Mouse (Mus musculus) bone marrow, adult 2 months (tissue): ENCODE measurements at regions not wholly inside any gene's neighbourhood (a gene's known extent, or its start where the extent isn't known, plus 50 kb on each side); places are given as distances from the start of the nearest gene placed in this dataset.

Experiments used
- CTCF ChIP-seq: fragments of 200-500 bp; IDR thresholded peaks from 2 replicates; pipeline ENCODE4 v1.5.1; 2011; ENCODE audit warnings: low read length, control low read depth; ENCODE audit not compliant: control insufficient read depth, insufficient read depth
- POLR2A ChIP-seq: fragments of 200-500 bp; IDR thresholded peaks from 2 replicates; pipeline ENCODE4 v1.6.1; 2011; ENCODE audit warnings: low read depth, mild to moderate bottlenecking, control low read depth, low read length, borderline replicate concordance; ENCODE audit not compliant: control insufficient read depth

DNA sequence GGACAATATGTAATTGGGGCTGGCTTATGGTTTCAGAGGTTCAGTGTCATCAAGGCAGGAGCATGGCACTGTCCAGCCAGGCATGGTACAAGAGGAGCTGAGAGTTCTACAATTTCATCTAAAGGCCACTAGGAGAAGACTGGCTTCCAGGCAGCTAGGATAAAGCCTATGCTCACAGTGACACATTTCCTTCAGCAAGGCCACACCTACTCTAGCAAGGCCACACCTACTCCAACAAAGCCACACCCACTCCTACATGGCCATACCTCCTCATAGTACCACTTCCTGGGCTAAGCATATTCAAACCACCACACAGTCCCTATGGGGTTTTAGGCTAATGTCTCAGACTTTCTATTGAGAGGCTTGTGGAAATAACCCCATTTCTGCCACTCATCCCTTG lies 285.1 kb downstream of the Cog6 start:
- no peak for TF ChIP-seq CTCF
- TF ChIP-seq POLR2A: no peak
